Mouse (Mus musculus): Measurements from ENCODE around the gene Kif26b. TPM values are rescaled to one million over a fixed set of nuclear protein-coding genes. Genes with fewer than 3 reads are reported as not detected.

Gene Kif26b
- total and polyA plus RNA-seq, 2 experiments from 2014 or later, result 6.4 to 75.8 TPM

GRCm38 (mm10) chr1:178820079-178820478, 291.2 kb downstream of the Kif26b start:
- DNase-seq (ENCODE audit: low spot score) (no peak), ATAC-seq (ENCODE audit: low FRiP score) (no peak)
- no peaks in the 10 kb centered on the region for H3K27me3 ChIP-seq (ENCODE audit: insufficient read depth, low read length)
- no peaks in the 10 kb centered on the region for H3K9me3 ChIP-seq (ENCODE audit: low read length)
- H3K36me3 ChIP-seq (ENCODE audit: insufficient read depth, low read length), result no peaks in the 10 kb centered on the region
- WGBS, result 87% methylated on average over 3 of the region's 3 CpGs
- H3K9ac ChIP-seq (replicated peaks; ENCODE audit: low read length, poor library complexity, severe bottlenecking), result no peak overlapping the region
- no peak overlapping the region for H3K4me2 ChIP-seq (ENCODE audit: low read depth, low read length, poor library complexity, severe bottlenecking)
- no peaks in the 10 kb centered on the region; the same call in 1 of the 2 replicates for H3K4me1 ChIP-seq (ENCODE audit: insufficient read depth, low read length)
- no peak overlapping the region for H3K27ac ChIP-seq (ENCODE audit: low read depth, low read length)
- no peak for TF ChIP-seq CTCF (IDR thresholded peaks at IDR 0.05)
- no peak overlapping the region for H3K4me3 ChIP-seq (ENCODE audit: low read depth, low read length)

GRCm38 (mm10) chr1:178820556-178821435, 291.9 kb downstream of the Kif26b start:
- Histone ChIP-seq H3K9me3 (ENCODE audit: low read length) (no peaks in the 10 kb centered on the region), H3K4me1 (ENCODE audit: insufficient read depth, low read length) (no peaks in the 10 kb centered on the region; the same call in 1 of the 2 replicates), H3K9ac (replicated peaks; ENCODE audit: low read length, poor library complexity, severe bottlenecking) (no peak overlapping the region), H3K27ac (ENCODE audit: low read depth, low read length) (no peak overlapping the region), H3K36me3 (ENCODE audit: insufficient read depth, low read length) (no peaks in the 10 kb centered on the region), H3K4me3 (ENCODE audit: low read depth, low read length) (no peak overlapping the region), H3K4me2 (ENCODE audit: low read depth, low read length, poor library complexity, severe bottlenecking) (no peak overlapping the region), H3K27me3 (ENCODE audit: insufficient read depth, low read length) (no peaks in the 10 kb centered on the region)
- DNase-seq (ENCODE audit: low spot score) (peak; percentile 24), ATAC-seq (ENCODE audit: low FRiP score) (no peak; the same call in 1 of the 2 replicates)
- WGBS, result 68% methylated on average over 14 of the region's 14 CpGs
- TF ChIP-seq CTCF (IDR thresholded peaks at IDR 0.05), result no peak

- H3K4me3 ChIP-seq (ENCODE audit: low read depth, low read length), result no peak overlapping the region
- H3K27ac ChIP-seq (ENCODE audit: low read depth, low read length), result no peak overlapping the region
- H3K36me3 ChIP-seq (ENCODE audit: insufficient read depth, low read length), result no peaks in the 10 kb centered on the region
- H3K9ac ChIP-seq (replicated peaks; ENCODE audit: low read length, poor library complexity, severe bottlenecking), result no peak overlapping the region
- DNase-seq (ENCODE audit: low spot score) (no peak), ATAC-seq (ENCODE audit: low FRiP score) (no peak)
- no peaks in the 10 kb centered on the region for H3K27me3 ChIP-seq (ENCODE audit: insufficient read depth, low read length)
- no peak for TF ChIP-seq CTCF (IDR thresholded peaks at IDR 0.05)
- no peaks in the 10 kb centered on the region for H3K9me3 ChIP-seq (ENCODE audit: low read length)
- H3K4me1 ChIP-seq (ENCODE audit: insufficient read depth, low read length), result no peaks in the 10 kb centered on the region; the same call in 1 of the 2 replicates
- no peak overlapping the region for H3K4me2 ChIP-seq (ENCODE audit: low read depth, low read length, poor library complexity, severe bottlenecking)
- WGBS, result 56% methylated on average over 5 of the region's 5 CpGs
Observed at GRCm38 (mm10) chr1:178824871-178825270, 295.9 kb downstream of the Kif26b start.

GRCm38 (mm10) chr1:178827223-178827622, 298.3 kb downstream of the Kif26b start:
- no peak for TF ChIP-seq CTCF (IDR thresholded peaks at IDR 0.05)

GRCm38 (mm10) chr1:178829456-178829855, 300.5 kb downstream of the Kif26b start:
- no peak overlapping the region for H3K4me3 ChIP-seq (ENCODE audit: low read depth, low read length)
- H3K4me1 ChIP-seq (ENCODE audit: insufficient read depth, low read length), result no peaks in the 10 kb centered on the region
- WGBS, result 50% methylated on average over 4 of the region's 4 CpGs
- H3K9me3 ChIP-seq (ENCODE audit: low read length), result no peaks in the 10 kb centered on the region
- ATAC-seq (ENCODE audit: low FRiP score), result no peak
- TF ChIP-seq CTCF (IDR thresholded peaks at IDR 0.05), result no peak
- no peaks in the 10 kb centered on the region for H3K36me3 ChIP-seq (ENCODE audit: insufficient read depth, low read length)
- H3K27ac ChIP-seq (ENCODE audit: low read depth, low read length), result no peak overlapping the region
- H3K9ac ChIP-seq (replicated peaks; ENCODE audit: low read length, poor library complexity, severe bottlenecking), result no peak overlapping the region
- peak; percentile 33 for DNase-seq (ENCODE audit: low spot score)
- H3K27me3 ChIP-seq (ENCODE audit: insufficient read depth, low read length), result no peaks in the 10 kb centered on the region
- no peak overlapping the region for H3K4me2 ChIP-seq (ENCODE audit: low read depth, low read length, poor library complexity, severe bottlenecking)

More at GRCm38 (mm10) chr1:178827223-178827622, 298.3 kb downstream of the Kif26b start:
- Histone ChIP-seq H3K4me3 (ENCODE audit: low read depth, low read length) (no peak overlapping the region), H3K9ac (replicated peaks; ENCODE audit: low read length, poor library complexity, severe bottlenecking) (no peak overlapping the region), H3K36me3 (ENCODE audit: insufficient read depth, low read length) (no peaks in the 10 kb centered on the region), H3K27me3 (ENCODE audit: insufficient read depth, low read length) (no peaks in the 10 kb centered on the region), H3K9me3 (ENCODE audit: low read length) (no peaks in the 10 kb centered on the region), H3K4me1 (ENCODE audit: insufficient read depth, low read length) (no peaks in the 10 kb centered on the region), H3K4me2 (ENCODE audit: low read depth, low read length, poor library complexity, severe bottlenecking) (no peak overlapping the region), H3K27ac (ENCODE audit: low read depth, low read length) (no peak overlapping the region)
- no peak for ATAC-seq (ENCODE audit: low FRiP score)
- WGBS, result 82% methylated on average over 3 of the region's 3 CpGs
- DNase-seq (ENCODE audit: low spot score), result no peak

GRCm38 (mm10) chr1:178832571-178832970, 303.6 kb downstream of the Kif26b start:
- DNase-seq (ENCODE audit: low spot score) (no peak), ATAC-seq (ENCODE audit: low FRiP score) (no peak)
- H3K9ac ChIP-seq (replicated peaks; ENCODE audit: low read length, poor library complexity, severe bottlenecking), result no peak overlapping the region
- no peak for TF ChIP-seq CTCF (IDR thresholded peaks at IDR 0.05)
- no peak overlapping the region for H3K4me2 ChIP-seq (ENCODE audit: low read depth, low read length, poor library complexity, severe bottlenecking)
- H3K4me3 ChIP-seq (ENCODE audit: low read depth, low read length), result no peak overlapping the region
- no peaks in the 10 kb centered on the region for H3K27me3 ChIP-seq (ENCODE audit: insufficient read depth, low read length)
- H3K4me1 ChIP-seq (ENCODE audit: insufficient read depth, low read length), result no peaks in the 10 kb centered on the region
- WGBS, result 66% methylated on average over 6 of the region's 6 CpGs
- no peaks in the 10 kb centered on the region for H3K36me3 ChIP-seq (ENCODE audit: insufficient read depth, low read length)
- H3K9me3 ChIP-seq (ENCODE audit: low read length), result no peaks in the 10 kb centered on the region
- H3K27ac ChIP-seq (ENCODE audit: low read depth, low read length), result no peak overlapping the region
